Mouse (Mus musculus) stomach, embryonic 16.5 days (tissue): ENCODE measurements around the gene Pgam5. TPM values are rescaled to one million over a fixed set of nuclear protein-coding genes. Genes with fewer than 3 reads are reported as not detected.

ENCODE experiments used
- ATAC-seq: fragments of 200-750 bp; cut with Nextera tagmentation; 2 replicates; pipeline ENCODE4 v1.8.0; 2017; ENCODE audit warnings: moderate number of reproducible peaks, moderate TSS enrichment; ENCODE audit not compliant: insufficient read depth, low FRiP score
- H3K27ac ChIP-seq: fragments of 300-500 bp; sonication (generic); 2 replicates; pipeline ENCODE4 v1.5.1; 2014; ENCODE audit warnings: low read length
- H3K27me3 ChIP-seq: fragments of 300-500 bp; sonication (generic); 2 replicates; pipeline ENCODE4 v1.6.1; 2014; ENCODE audit warnings: low read length, control low read depth, mixed read lengths; ENCODE audit not compliant: control insufficient read depth, insufficient read depth
- H3K36me3 ChIP-seq: fragments of 300-500 bp; sonication (generic); 2 replicates; pipeline ENCODE4 v1.6.1; 2014; ENCODE audit warnings: low read length; ENCODE audit not compliant: control insufficient read depth, insufficient read depth
- H3K4me1 ChIP-seq: fragments of 300-500 bp; sonication (generic); 2 replicates; pipeline ENCODE4 v1.6.1; 2014; ENCODE audit warnings: low read length, control low read depth, mixed read lengths; ENCODE audit not compliant: control insufficient read depth, insufficient read depth
- H3K4me2 ChIP-seq: fragments of 300-500 bp; sonication (generic); 2 replicates; pipeline ENCODE4 v1.6.1; 2014; ENCODE audit warnings: low read depth, low read length, mixed read lengths
- H3K4me3 ChIP-seq: fragments of 300-500 bp; sonication (generic); replicated peaks from 2 replicates; pipeline ENCODE4 v1.5.1; 2014; ENCODE audit warnings: mild to moderate bottlenecking, low read length
- H3K9ac ChIP-seq: fragments of 300-500 bp; sonication (generic); 2 replicates; pipeline ENCODE4 v1.6.1; 2014; ENCODE audit warnings: low read length
- H3K9me3 ChIP-seq: fragments of 300-500 bp; sonication (generic); replicated peaks from 2 replicates; pipeline ENCODE4 v1.6.1; 2016; ENCODE audit warnings: low read length, control low read depth; ENCODE audit not compliant: control insufficient read depth
- WGBS: fragments of 180-500 bp; shearing (Covaris S2); extraction: QIAGEN DNeasy Blood & Tissue Kit; methylation state at CpG from one replicate; pipeline ENCODE4 v1.1.7; 2014; 5-methylcytosine and 5-hydroxymethylcytosine counted together
- polyA plus RNA-seq: library from polyadenylated mRNA; unstranded; fragments of >200 nt; fragmentation: Nextera tagmentation; extraction: Ambion mirVana; gene quantifications from 2 replicates; pipeline ENCODE4 v1.2.1, GENCODE M21; 2015

Pgam5 gene
- polyA plus RNA-seq, 1 experiment from 2014 or later, result 46.3 TPM

GRCm38 (mm10) chr5:110285770-110286445 is 16.2 kb upstream of the Pgam5 start, which contains the start of the genes Pxmp2 and Pole:
Gene Pxmp2, minus strand, starts transcription at chr5:110286186.
Gene Pole, plus strand, starts transcription at chr5:110286306.
- Histone ChIP-seq H3K4me1 (peaks cover 8% of the 10 kb centered on the region; the same call in 1 of the 2 replicates), H3K4me3 (peak within 1 kb of the TSS; percentile 78), H3K9ac (peak within 1 kb of the TSS; percentile 87), H3K9me3 (no peaks in the 10 kb centered on the region), H3K4me2 (peak within 1 kb of the TSS; percentile 90), H3K36me3 (0 out of 2 replicates have a peak, but pooled peaks cover 1% of the 10 kb centered on the region), H3K27ac (peak within 1 kb of the TSS; percentile 20; the same call in 1 of the 2 replicates), H3K27me3 (peaks cover 6% of the 10 kb centered on the region)
- WGBS, result under 1% methylated on average over 64 of the region's 64 CpGs
- peak; percentile 99 for ATAC-seq

- Histone ChIP-seq H3K4me3 (peak overlapping the region; percentile 78), H3K9ac (0 out of 2 replicates have a peak overlapping the region, but pooled peaks have one; percentile 10), H3K9me3 (no peaks in the 10 kb centered on the region), H3K27me3 (peaks cover 6% of the 10 kb centered on the region), H3K4me2 (peak overlapping the region; percentile 90), H3K4me1 (peaks cover 8% of the 10 kb centered on the region; the same call in 1 of the 2 replicates), H3K27ac (no peak overlapping the region), H3K36me3 (no peaks in the 10 kb centered on the region)
- ATAC-seq, result no peak
- WGBS, result 4% methylated on average over 15 of the region's 15 CpGs
Measured at GRCm38 (mm10) chr5:110285156-110285555, 15.4 kb upstream of the Pgam5 start.

- peaks cover 8% of the 10 kb centered on the region; the same call in 1 of the 2 replicates for H3K4me1 ChIP-seq
- no peak for ATAC-seq
- WGBS, result 9% methylated on average over 4 of the region's 4 CpGs
- H3K9me3 ChIP-seq, result no peaks in the 10 kb centered on the region
- H3K36me3 ChIP-seq, result no peaks in the 10 kb centered on the region
- H3K27ac ChIP-seq, result no peak overlapping the region
- peak overlapping the region; percentile 78; the same call in 1 of the 2 replicates for H3K4me3 ChIP-seq
- no peak overlapping the region for H3K9ac ChIP-seq
- H3K27me3 ChIP-seq, result peaks cover 6% of the 10 kb centered on the region
- H3K4me2 ChIP-seq, result no peak overlapping the region
Measured at GRCm38 (mm10) chr5:110284536-110284935, 14.8 kb upstream of the Pgam5 start.

DNA sequence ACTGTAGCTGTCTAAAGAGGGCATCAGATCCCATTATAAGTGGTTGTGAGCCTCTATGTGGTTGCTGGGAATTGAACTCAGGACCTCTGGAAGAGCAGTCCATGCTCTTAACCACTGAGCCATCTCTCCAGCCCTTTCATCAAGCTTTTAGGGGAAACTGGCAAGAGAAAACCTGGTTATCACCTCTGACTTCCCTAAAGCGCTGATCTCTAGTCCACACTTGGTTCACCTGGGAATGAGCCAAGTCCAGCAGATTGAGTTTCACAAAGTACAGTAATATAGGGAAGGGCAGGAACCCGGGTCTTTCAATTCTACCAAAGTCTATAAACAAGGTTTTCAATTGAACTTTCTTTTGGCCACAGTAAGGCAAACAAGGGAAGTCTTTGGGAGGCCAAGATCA is 12.3 kb upstream of the Pgam5 start:
- H3K4me1 ChIP-seq, result 0 out of 2 replicates have a peak, but pooled peaks cover 6% of the 10 kb centered on the region
- H3K4me2 ChIP-seq, result no peak overlapping the region
- H3K9me3 ChIP-seq, result no peaks in the 10 kb centered on the region
- peaks cover 6% of the 10 kb centered on the region for H3K27me3 ChIP-seq
- no peaks in the 10 kb centered on the region for H3K36me3 ChIP-seq
- no peak overlapping the region for H3K9ac ChIP-seq
- ATAC-seq, result no peak
- H3K27ac ChIP-seq, result no peak overlapping the region
- no peak overlapping the region for H3K4me3 ChIP-seq
- WGBS, result 82% methylated on average over 2 of the region's 2 CpGs

DNA sequence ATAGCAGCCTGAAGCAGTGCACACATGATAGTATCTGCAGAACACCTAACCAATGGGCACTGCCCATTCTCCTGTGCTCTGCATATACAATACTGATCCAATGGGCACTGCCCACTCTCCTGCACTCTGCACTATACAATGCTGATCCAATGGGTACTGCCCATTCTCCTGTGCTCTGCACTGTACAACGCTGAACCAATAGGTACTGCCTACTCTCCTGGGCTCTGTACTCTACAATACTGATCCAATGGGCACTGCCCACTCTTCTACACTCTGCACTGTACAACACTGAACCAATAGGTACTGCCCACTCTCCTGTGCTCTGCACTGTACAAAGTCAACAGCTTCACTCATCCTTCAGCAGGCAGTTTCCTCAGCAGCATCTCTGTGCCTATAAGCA is 7.2 kb upstream of the Pgam5 start:
- no peaks in the 10 kb centered on the region for H3K4me1 ChIP-seq
- no peak overlapping the region for H3K9ac ChIP-seq
- H3K36me3 ChIP-seq, result no peaks in the 10 kb centered on the region
- H3K4me2 ChIP-seq, result no peak overlapping the region
- H3K4me3 ChIP-seq, result no peak overlapping the region
- peak; percentile 33; the same call in 1 of the 2 replicates for ATAC-seq
- no peaks in the 10 kb centered on the region for H3K9me3 ChIP-seq
- no peak overlapping the region for H3K27ac ChIP-seq
- H3K27me3 ChIP-seq, result no peaks in the 10 kb centered on the region
- WGBS, result 93% methylated on average over 1 of the region's 1 CpGs

- H3K9me3 ChIP-seq, result no peaks in the 10 kb centered on the region
- H3K4me1 ChIP-seq, result no peaks in the 10 kb centered on the region
- H3K27ac ChIP-seq, result no peak overlapping the region
- 82% methylated on average over 2 of the region's 2 CpGs for WGBS
- H3K4me3 ChIP-seq, result no peak overlapping the region
- H3K9ac ChIP-seq, result no peak overlapping the region
- no peak overlapping the region for H3K4me2 ChIP-seq
- no peaks in the 10 kb centered on the region for H3K27me3 ChIP-seq
- no peaks in the 10 kb centered on the region for H3K36me3 ChIP-seq
- no peak for ATAC-seq
Measured at GRCm38 (mm10) chr5:110276391-110276790, 6.7 kb upstream of the Pgam5 start.

DNA sequence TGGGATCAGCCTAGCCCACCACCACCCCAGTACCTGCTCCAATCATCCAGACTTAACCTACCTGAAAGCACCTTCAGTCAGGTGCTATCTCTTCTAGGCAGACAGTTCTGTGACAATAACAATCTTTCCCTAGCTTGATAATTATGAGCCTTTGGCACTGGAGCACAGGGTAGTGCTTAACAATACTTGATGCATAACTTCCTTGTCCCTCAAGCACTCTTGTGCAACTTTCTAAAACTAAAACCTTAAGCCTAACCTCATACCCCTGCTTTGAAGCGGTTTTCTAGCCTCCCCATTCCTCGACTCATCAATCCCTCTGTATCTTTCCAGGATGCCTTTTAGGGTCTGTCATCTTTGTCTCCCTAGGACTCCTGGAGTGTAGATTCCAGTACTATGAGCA is 5.1 kb upstream of the Pgam5 start:
- no peak for ATAC-seq

DNA sequence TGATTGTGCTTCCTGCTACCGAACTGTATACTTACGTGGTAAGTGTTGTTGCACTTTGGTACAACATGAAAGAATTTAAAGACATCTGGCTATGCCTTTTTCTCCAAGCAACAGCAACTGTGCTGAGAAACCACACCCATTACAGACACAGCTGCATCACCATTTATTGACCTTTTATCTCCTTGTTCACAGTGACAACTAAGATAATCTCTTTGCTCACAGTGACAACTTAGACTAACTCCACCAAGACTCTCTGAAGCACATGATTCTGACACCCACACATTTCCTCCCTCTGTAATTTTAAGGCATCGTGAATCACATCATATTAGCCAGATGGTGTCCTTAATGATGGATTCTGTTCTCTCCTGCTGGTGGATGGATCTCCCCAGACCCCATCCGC is 4.4 kb upstream of the Pgam5 start:
- H3K27me3 ChIP-seq, result no peaks in the 10 kb centered on the region
- H3K36me3 ChIP-seq, result no peaks in the 10 kb centered on the region
- no peak for ATAC-seq
- H3K9ac ChIP-seq, result no peak overlapping the region
- H3K4me1 ChIP-seq, result no peaks in the 10 kb centered on the region
- H3K4me2 ChIP-seq, result no peak overlapping the region
- no peaks in the 10 kb centered on the region for H3K9me3 ChIP-seq
- WGBS, result 83% methylated on average over 4 of the region's 4 CpGs
- no peak overlapping the region for H3K27ac ChIP-seq
- H3K4me3 ChIP-seq, result no peak overlapping the region

More for the DNA sequence above, 5.1 kb upstream of the Pgam5 start:
- H3K27me3 ChIP-seq, result no peaks in the 10 kb centered on the region
- H3K9ac ChIP-seq, result no peak overlapping the region
- H3K4me2 ChIP-seq, result no peak overlapping the region
- H3K36me3 ChIP-seq, result no peaks in the 10 kb centered on the region
- H3K27ac ChIP-seq, result no peak overlapping the region
- H3K4me1 ChIP-seq, result no peaks in the 10 kb centered on the region
- 71% methylated on average over 2 of the region's 2 CpGs for WGBS
- H3K4me3 ChIP-seq, result no peak overlapping the region
- H3K9me3 ChIP-seq, result no peaks in the 10 kb centered on the region

DNA sequence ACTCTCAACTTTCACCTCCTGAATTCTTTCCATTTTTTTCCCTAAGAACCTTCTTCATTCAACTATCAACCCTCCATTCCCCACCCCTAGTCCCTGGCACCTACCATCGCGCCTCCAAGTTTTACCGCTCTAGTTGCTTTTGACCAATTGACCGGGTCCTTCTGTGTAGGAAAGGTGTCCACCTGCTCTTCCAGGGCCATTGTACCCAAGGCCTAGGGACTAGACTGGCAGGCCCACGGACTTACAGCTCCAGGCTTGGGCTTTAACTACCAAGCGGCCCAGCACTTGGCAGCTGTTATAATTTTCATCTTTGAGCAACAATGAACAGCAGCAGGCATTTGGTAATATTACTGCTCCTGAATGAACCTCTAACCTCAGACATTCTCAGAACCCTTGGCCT is 529 bp upstream of the Pgam5 start:
- 0 out of 2 replicates have a peak, but pooled peaks cover 3% of the 10 kb centered on the region for H3K36me3 ChIP-seq
- H3K27ac ChIP-seq, result no peak overlapping the region
- no peaks in the 10 kb centered on the region for H3K9me3 ChIP-seq
- 92% methylated on average over 6 of the region's 6 CpGs for whole genome bisulfite sequencing
- H3K4me1 ChIP-seq, result peaks cover 8% of the 10 kb centered on the region; the same call in 1 of the 2 replicates
- H3K9ac ChIP-seq, result no peak overlapping the region
- H3K27me3 ChIP-seq, result no peaks in the 10 kb centered on the region
- no peak overlapping the region for H3K4me3 ChIP-seq
- no peak for ATAC-seq
- H3K4me2 ChIP-seq, result no peak overlapping the region; the same call in 1 of the 2 replicates
